Mouse (Mus musculus) cerebellum, adult 11-12 months (tissue): ENCODE measurements around the gene Zfp740.

Experiments
- DNase-seq: peaks from one replicate; pipeline ENCODE4 v3.0.0; 2022

Gene Zfp740

GRCm38 (mm10) chr15:102230408-102231321 lies 27.6 kb downstream of the Zfp740 start:
- DNase-seq: no peak

DNA sequence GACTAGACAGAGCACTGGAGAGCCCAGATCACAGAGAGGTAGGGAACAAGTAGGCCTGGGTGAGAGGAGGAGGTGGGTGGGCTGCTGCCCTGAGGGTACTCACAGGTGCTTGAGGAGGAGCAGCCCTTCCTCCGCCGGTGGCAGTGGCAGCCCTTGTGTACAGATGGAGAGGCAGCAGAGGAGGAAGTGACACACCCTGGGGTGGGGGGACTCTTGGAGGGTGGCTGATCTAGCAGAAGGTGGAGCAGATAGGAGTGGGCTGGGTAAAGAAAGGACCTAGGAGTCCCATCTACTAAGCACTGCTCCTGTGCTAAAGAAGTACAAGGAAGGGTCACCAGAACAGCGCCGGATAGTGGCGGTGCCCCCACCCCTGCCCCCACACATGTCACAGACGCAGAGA lies 28.7 kb downstream of the Zfp740 start, which contains the start of gene Itgb7:
Gene Itgb7 (minus strand): TSS at position 197 of the 400 bp plus-strand sequence.
- no peak for DNase-seq

DNA sequence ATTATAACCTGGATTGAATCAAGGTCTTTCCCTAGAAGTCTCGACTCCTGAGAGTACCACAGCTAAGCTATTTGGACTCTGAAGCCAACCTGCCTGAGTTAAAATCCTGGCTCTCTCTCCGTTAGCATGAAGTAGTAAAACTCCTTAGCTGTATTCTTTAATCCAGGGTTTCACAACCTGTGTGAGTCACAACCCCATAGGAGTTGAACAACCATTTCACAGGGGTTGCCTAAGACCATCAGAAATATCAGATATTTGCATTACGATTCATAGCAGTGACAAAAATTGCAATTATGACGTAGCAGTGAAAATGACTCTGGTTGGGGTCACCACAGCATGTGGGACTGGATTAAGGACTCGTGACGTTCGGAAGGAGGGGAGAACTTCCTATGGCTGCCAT lies 29.7 kb downstream of the Zfp740 start:
- no peak for DNase-seq

GRCm38 (mm10) chr15:102233896-102234295 lies 30.8 kb downstream of the Zfp740 start:
- no peak for DNase-seq

DNA sequence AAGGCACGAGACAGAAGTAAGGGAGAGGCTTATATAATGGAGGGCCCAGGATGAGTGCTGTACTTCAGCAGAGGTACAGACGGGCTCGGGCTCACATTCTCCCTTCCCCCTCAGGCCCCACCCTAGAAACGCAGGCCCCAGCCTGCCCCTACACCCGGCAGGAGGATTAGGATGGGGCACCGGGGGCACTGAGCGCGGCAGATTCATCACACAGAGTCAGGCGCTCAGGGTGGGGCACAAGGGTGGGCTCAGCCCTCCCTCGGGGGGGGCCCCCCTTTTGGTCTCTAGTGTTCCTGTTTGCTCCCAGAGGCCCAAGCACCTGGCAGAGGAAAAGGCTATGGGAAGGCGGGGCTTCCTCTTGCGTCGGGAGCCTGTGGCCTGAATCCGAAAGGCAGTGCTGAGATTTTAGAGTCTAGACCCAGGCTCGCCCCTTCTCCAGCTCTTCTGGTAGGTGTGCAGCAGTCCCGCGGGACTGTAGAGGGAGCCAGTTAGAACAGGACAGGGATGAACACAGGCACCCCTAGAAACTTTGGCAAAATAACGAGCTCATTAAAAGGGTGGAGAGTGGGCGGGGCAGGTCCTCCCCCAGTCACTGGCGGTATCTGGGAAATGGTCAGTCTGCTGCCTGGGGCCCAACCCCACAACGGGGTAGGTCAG lies 32.5 kb downstream of the Zfp740 start:
- DNase-seq: no peak

DNA sequence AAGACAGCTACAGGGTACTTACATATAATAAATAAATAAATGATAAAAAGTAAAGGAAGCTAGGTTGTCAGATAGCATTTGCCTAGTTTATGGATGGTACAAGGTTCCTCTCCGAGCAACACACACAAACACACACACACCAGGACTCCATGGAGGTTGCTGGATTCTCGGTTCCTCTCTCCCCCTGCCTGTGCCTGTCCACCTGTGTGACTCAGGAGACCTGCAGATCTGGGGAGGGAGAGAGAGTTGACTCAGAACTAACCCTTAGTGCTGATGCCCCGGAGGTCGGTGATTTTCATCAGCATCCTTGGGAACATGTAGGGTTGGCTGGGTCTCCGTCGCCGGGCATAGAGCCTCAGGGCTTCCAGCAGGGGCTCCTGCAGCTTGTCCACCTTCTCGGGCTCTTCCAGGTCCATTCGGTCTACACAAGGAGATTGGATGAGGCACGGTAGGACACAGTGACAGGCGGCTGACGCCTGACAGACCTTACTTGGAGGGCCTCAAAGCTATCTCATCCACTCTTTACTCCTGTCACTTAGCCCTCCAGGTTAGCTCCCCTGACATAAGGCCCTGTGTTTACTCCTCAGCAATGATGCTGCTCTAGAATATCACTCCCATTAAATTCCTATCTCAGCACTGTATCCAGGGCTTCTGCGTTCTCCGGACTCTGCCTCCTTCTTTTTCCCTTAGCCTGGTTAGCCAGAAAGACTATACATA lies 35.7 kb downstream of the Zfp740 start:
- DNase-seq: no peak

- DNase-seq: peak; percentile 63
Observed at GRCm38 (mm10) chr15:102239260-102239590, 36.2 kb downstream of the Zfp740 start.

GRCm38 (mm10) chr15:102239851-102240250 lies 36.8 kb downstream of the Zfp740 start:
- no peak for DNase-seq

DNA sequence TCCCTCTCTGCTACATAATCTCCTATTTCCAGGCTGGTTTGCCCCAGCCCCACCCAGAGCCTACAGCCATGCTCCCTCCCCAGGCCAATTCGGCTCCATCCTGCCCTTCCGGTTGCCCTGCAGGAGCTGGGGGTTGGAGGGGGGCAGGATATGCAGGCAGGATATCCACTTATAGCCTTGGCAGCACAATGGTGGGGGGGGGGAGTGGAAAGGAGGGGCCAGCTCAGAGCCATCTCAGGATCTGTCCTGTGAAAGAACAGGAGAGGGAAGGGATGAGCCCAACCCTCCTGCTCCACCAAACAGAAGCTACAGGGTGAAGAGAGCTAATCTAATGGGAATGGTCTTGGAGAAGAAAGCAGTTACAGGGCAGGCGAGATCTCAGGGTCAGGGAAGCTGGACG lies 37.6 kb downstream of the Zfp740 start:
- no peak for DNase-seq

DNA sequence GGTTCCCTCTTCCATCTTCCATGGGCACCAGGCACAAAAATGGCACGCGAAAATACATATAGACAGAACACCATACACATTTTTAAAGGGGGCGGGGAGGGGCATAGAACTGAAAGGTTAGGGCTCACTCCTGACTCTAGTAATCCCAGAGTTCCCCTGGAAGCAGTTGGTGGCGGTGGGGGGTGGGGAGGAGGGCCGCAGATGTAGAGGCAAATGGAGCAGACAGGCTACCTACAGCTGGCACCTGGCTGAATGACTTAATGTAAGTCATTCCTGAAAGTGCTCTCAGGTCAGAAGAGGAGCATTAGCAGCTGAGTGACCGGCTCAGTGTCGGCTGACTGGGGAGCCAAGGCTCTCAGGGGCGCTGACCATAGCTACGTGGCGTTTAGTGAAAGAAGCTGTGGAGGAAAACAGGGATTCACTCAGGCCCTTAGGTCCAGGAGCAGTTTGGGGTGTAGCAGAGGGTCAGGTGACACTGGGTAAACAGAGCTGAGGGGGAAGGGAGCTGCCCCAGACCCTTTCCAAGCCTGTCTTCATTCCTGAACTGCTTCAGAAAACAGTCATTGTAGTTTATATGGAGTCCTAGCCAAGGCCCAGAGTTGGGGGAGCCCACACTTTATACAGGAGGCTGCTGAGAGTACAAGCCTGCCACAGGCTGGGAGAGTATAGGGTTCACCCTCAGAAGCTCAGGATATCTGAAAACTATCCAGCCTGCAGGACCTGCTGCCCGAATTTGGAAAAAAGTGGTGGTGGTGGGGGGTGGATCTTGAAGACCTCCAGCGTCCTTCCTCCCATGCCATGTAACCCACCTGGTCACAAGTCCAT lies 39.6 kb downstream of the Zfp740 start:
- DNase-seq: no peak

DNA sequence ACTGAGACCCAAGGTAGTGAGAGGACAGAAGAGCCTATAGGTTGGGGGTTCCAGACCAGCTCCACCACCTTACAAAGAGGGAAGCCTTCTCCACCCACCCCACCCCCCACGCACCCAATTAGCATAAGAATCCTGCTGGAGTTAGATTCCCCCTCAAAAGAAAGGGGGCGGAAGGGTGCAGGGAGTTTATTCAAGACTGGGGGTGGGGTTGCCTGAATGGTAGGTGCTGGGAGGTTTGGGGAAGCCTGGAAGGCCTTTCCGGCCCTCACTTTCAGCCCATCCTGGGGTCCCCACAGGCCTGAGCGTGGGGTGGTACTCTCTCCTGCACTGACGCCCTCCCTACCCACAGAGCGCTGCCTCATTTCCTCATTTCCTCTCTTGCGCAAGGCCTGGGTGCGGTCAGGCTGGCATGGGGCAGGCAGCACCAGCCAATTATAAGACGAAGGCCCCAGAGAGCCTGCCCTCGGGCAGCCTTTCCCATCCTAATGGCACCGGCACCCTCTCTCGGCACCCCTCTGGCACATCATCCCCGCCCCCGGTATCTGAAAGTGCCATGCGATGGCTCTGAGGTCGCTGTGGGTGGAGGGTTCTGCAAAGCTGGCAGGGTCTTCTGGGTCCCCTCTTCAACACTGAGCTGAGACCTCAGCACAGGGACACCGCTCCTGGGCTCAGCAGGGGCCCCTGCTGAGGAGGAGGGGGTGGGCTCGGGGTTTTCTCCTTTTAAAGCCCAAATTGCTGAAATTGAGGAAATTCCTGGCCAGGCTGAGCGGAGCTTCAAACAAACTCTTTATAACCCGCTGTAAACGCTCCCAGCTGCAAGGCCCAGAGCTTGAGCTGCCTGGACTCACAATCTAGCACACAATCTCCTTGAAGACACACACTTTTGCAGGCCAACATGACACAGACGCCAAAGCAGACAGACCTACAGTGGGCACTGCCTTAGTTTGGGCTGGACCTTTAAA lies 40.5 kb downstream of the Zfp740 start:
- DNase-seq: peak; percentile 34

GRCm38 (mm10) chr15:102244306-102245191 lies 41.5 kb downstream of the Zfp740 start:
- DNase-seq: peak; percentile 43

- peak; percentile 48 for DNase-seq
Observed at GRCm38 (mm10) chr15:102245461-102245881, 42.4 kb downstream of the Zfp740 start.

- peak; percentile 86 for DNase-seq
Observed at GRCm38 (mm10) chr15:102245891-102246741, 43.1 kb downstream of the Zfp740 start.

DNA sequence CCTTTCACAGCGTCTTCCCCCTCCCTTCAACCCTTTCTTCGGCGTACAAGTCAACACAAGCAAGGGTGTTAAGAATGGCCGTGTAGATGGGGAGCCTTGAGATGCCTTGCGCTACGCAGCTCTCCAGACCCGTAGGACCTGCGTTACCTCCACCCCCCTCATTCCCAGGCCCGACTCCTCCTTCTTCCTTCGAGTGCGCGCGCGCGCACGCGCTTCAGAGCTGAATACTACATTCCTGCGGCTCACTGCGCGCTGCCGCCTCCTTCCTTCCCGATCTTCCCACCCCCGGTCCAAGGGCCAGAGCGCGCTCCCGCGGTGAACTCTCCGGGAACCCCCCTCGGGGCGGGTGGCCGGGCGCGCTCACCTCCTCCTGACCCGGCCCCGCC lies 43.8 kb downstream of the Zfp740 start:
- DNase-seq: peak; percentile 95

DNA sequence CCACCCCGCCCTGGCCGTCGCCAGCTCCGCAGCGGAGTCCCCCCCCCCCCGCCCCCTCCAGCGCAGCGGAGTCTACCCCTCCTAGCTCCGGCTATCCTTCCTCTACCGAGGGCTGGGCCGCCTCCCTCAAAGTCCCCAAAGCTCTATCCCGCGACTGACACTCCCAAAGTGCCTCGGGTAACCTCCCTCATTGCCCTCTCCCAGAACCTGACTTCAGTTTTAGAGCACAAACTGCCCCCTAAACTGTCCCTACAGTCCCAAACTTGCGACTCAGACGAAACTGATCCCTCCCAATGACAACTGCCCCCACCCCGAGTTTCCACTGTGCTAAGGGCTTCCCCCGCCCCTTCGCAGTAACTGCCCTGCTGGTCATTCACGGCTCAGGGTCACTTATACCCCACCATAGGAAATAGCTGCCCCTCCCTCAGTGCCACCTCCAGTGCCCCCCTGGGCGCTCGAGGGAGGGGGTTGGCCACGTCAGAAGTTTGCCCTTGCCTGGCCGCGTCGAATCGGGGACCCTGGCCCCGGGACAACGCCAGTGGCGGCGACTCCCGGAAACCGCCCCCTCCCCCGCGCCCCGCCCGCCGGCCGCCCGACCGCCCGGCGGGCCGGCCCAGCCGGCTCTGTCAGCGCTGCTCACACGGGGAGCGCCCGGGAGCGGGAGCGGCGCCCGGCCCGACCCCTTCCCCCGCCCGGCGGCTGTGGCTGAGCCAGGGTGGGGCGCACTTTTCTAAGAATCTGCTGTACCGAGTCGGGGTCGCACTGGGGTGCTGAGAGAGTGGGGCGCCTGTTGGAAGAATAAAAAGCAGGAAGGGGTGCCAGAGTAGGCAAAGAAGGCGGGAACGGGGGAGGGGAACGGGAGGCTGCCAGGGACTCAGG lies 44.4 kb downstream of the Zfp740 start:
- DNase-seq: peak; percentile 79

GRCm38 (mm10) chr15:102248131-102248811 lies 45.2 kb downstream of the Zfp740 start:
- DNase-seq: peak; percentile 31

GRCm38 (mm10) chr15:102248812-102249191 lies 45.8 kb downstream of the Zfp740 start:
- peak; percentile 48 for DNase-seq
